Mouse (Mus musculus) CH12.LX (cell line): ENCODE data around the gene Zp3. TPM values are rescaled to one million over a fixed set of nuclear protein-coding genes. Genes with fewer than 3 reads are reported as not detected.

Experiments
- DNase-seq: peaks from one replicate; pipeline ENCODE4 v3.0.0-alpha.2; 2013; ENCODE audit errors: extremely low read depth
- H3K27ac ChIP-seq: 2 replicates; pipeline ENCODE4 v1.5.1; 2012; ENCODE audit warnings: low read depth, mild to moderate bottlenecking, control low read depth, moderate library complexity; ENCODE audit not compliant: insufficient read depth
- H3K27me3 ChIP-seq: replicated peaks from 2 replicates; pipeline ENCODE3; 2012; ENCODE audit warnings: inconsistent platforms
- H3K36me3 ChIP-seq, 2 experiments: replicated peaks in 1 of 2; 2 replicates each; pipeline versions ENCODE3 to v1.6.1; 2012; ENCODE audit warnings: inconsistent platforms in 1 of 2, low read length in 1 of 2, mild to moderate bottlenecking in 1 of 2, mixed read lengths in 1 of 2, moderate library complexity in 1 of 2; ENCODE audit not compliant: control insufficient read depth in 1 of 2, insufficient read depth in 1 of 2
- H3K4me1 ChIP-seq, 2 experiments: 2 replicates each; pipeline ENCODE4 v1.6.1; 2012; ENCODE audit warnings: inconsistent platforms in 1 of 2, moderate library complexity in 1 of 2; ENCODE audit not compliant: insufficient read depth in 2 of 2, control insufficient read depth in 1 of 2
- H3K4me2 ChIP-seq: 2 replicates; pipeline ENCODE4 v1.6.1; 2012; ENCODE audit warnings: low read depth, mild to moderate bottlenecking, control low read depth; ENCODE audit not compliant: poor library complexity, insufficient read depth, severe bottlenecking
- H3K4me3 ChIP-seq, 3 experiments: fragments of 150-350 bp in 1 of 3; sonication (generic) in 1 of 3; replicated peaks in 1 of 3; 2 replicates each; pipeline versions ENCODE3 to v1.5.1; 2011 to 2012; ENCODE audit warnings: low read depth in 2 of 3, low read length in 2 of 3, mild to moderate bottlenecking in 2 of 3, moderate library complexity in 2 of 3, control low read depth in 1 of 3, improper control_type of control experiment in 1 of 3, inconsistent platforms in 1 of 3, mixed read lengths in 1 of 3; ENCODE audit not compliant: poor library complexity in 1 of 3
- H3K79me2 ChIP-seq: replicated peaks from 2 replicates; pipeline ENCODE4 v1.6.1; 2012; ENCODE audit warnings: mild to moderate bottlenecking, moderate library complexity; ENCODE audit not compliant: control insufficient read depth, poor library complexity, insufficient read depth, severe bottlenecking; ENCODE audit errors: extremely low read depth
- H3K9ac ChIP-seq: 2 replicates; pipeline ENCODE4 v1.6.1; 2012; ENCODE audit warnings: low read depth, mild to moderate bottlenecking, control low read depth, moderate library complexity; ENCODE audit not compliant: insufficient read depth
- H3K9me3 ChIP-seq: replicated peaks from 2 replicates; pipeline ENCODE3; 2012; ENCODE audit warnings: low read length, inconsistent platforms, mixed read lengths
- CHD2 ChIP-seq: IDR thresholded peaks from 2 replicates; pipeline ENCODE4 v1.6.1; 2011; ENCODE audit warnings: low read length, improper control_type of control experiment
- E2F4 ChIP-seq: IDR thresholded peaks from 2 replicates; pipeline ENCODE4 v1.6.1; 2011; ENCODE audit warnings: low read depth, low read length, improper control_type of control experiment; ENCODE audit not compliant: insufficient replicate concordance
- ELF1 ChIP-seq: IDR thresholded peaks from 2 replicates; pipeline ENCODE4 v1.6.1; 2014; ENCODE audit warnings: low read depth, mild to moderate bottlenecking, inconsistent platforms, low read length, improper control_type of control experiment
- MAFK ChIP-seq: IDR thresholded peaks from 2 replicates; pipeline ENCODE4 v1.6.1; 2011; ENCODE audit warnings: low read length, improper control_type of control experiment; ENCODE audit not compliant: insufficient replicate concordance
- MAZ ChIP-seq: IDR thresholded peaks from 2 replicates; pipeline ENCODE4 v1.6.1; 2012; ENCODE audit warnings: low read depth, mild to moderate bottlenecking, inconsistent platforms, low read length, improper control_type of control experiment, moderate library complexity
- MXI1 ChIP-seq: IDR thresholded peaks from 2 replicates; pipeline ENCODE4 v1.6.1; 2011; ENCODE audit warnings: mild to moderate bottlenecking, low read depth, low read length, improper control_type of control experiment
- NELFE ChIP-seq: IDR thresholded peaks from 2 replicates; pipeline ENCODE4 v1.6.1; 2011; ENCODE audit warnings: low read depth, low read length, improper control_type of control experiment
- PAX5 ChIP-seq: IDR thresholded peaks from 2 replicates; pipeline ENCODE4 v1.6.1; 2012; ENCODE audit warnings: low read length, inconsistent platforms, mixed read lengths
- RAD21 ChIP-seq: IDR thresholded peaks from 2 replicates; pipeline ENCODE4 v1.6.1; 2011; ENCODE audit warnings: low read depth, mild to moderate bottlenecking, low read length, improper control_type of control experiment, moderate library complexity
- SIN3A ChIP-seq: IDR thresholded peaks from 2 replicates; pipeline ENCODE4 v1.6.1; 2012; ENCODE audit warnings: low read length, improper control_type of control experiment, inconsistent platforms
- TCF12 ChIP-seq: IDR thresholded peaks from 2 replicates; pipeline ENCODE4 v1.6.1; 2014; ENCODE audit warnings: low read depth, mild to moderate bottlenecking, inconsistent platforms, low read length, improper control_type of control experiment
- UBTF ChIP-seq: IDR thresholded peaks from 2 replicates; pipeline ENCODE4 v1.6.1; 2012; ENCODE audit warnings: low read depth, mild to moderate bottlenecking, inconsistent platforms, low read length, improper control_type of control experiment, moderate library complexity
- USF2 ChIP-seq: conservative IDR thresholded peaks from 2 replicates; pipeline ENCODE4 v1.6.1; 2011; ENCODE audit warnings: low read depth, low read length, improper control_type of control experiment
- ZC3H11A ChIP-seq: IDR thresholded peaks from 2 replicates; pipeline ENCODE4 v1.6.1; 2012; ENCODE audit warnings: low read depth, mild to moderate bottlenecking, inconsistent platforms, low read length, improper control_type of control experiment
- ZMIZ1 ChIP-seq: IDR thresholded peaks from 2 replicates; pipeline ENCODE4 v1.6.1; 2012; ENCODE audit warnings: low read depth, mild to moderate bottlenecking, inconsistent platforms, low read length, improper control_type of control experiment
- ZNF384 ChIP-seq: IDR thresholded peaks from 2 replicates; pipeline ENCODE4 v1.6.1; 2012; ENCODE audit warnings: low read depth, low read length, improper control_type of control experiment, inconsistent platforms
- dilution Hi-C: fragments of 300-500 bp; cut with MboI; formaldehyde crosslinking; loops from 2 replicates; pipeline ENCODE4 v1.14.3; 2020; ENCODE audit warnings: low sequenced_read_pairs; ENCODE audit not compliant: extremely low pct_unique_long_range_greater_than_20kb, extremely low pct_ligation_motif_present
- in situ Hi-C: fragments of 300-500 bp; cut with MboI; formaldehyde crosslinking; loops from 3 replicates; pipeline ENCODE4 v1.14.3; 2019; ENCODE audit warnings: low sequenced_read_pairs, low pct_ligation_motif_present, low pct_unique_long_range_greater_than_20kb, mixed read lengths
- polyA plus RNA-seq: library from polyadenylated mRNA; unstranded; fragments of >175 nt; gene quantifications from 2 replicates; pipeline ENCODE4 v1.2.1, GENCODE M21; 2012; ENCODE audit warnings: low read depth; ENCODE audit not compliant: insufficient read length
- total RNA-seq, 2 experiments: library from RNA; depleted of rRNA; stranded (reverse); fragments of 300-350 nt in 1 of 2; fragments of >200 nt in 1 of 2; gene quantifications; 2 replicates each; pipeline ENCODE4 v1.2.3; 2012 to 2014

The Zp3 gene
- total and polyA plus RNA-seq, 3 experiments, result 0.13 TPM; not detected in 2

- in situ Hi-C loops, result loop anchor here (5.0 kb wide), 1 partner anchor 34 kb away; no protein-coding TSS in a partner anchor
- peaks cover 10 to 23% of the 10 kb centered on the region in 2 experiments for H3K36me3 ChIP-seq
Measured at GRCm38 (mm10) chr5:135993381-135993965, 13.6 kb downstream of the Zp3 start.

GRCm38 (mm10) chr5:135994335-135994724, 14.4 kb downstream of the Zp3 start:
- Histone ChIP-seq H3K9ac (no peak overlapping the region), H3K27ac (no peak overlapping the region), H3K4me1 (peaks cover 11 to 68% of the 10 kb centered on the region in 2 experiments), H3K9me3 (peaks cover 4% of the 10 kb centered on the region), H3K79me2 (peaks cover 5% of the 10 kb centered on the region; the same call in 1 of the 2 replicates), H3K36me3 (peaks cover 16 to 30% of the 10 kb centered on the region in 2 experiments), H3K4me3 (peak overlapping the region in 1 of 3 experiments; percentile 84), H3K4me2 (no peak overlapping the region), H3K27me3 (no peaks in the 10 kb centered on the region)
- dilution Hi-C loops, result no loop called here
- DNase-seq, result no peak
- in situ Hi-C loops, result loop anchor here (5.0 kb wide), 1 partner anchor 33 kb away; no protein-coding TSS in a partner anchor
- TF ChIP-seq PAX5, result no peak
- TF ChIP-seq SIN3A, result no peak
- TF ChIP-seq ZMIZ1, result no peak
- no peak for TF ChIP-seq ELF1
- no peak for TF ChIP-seq TCF12
- TF ChIP-seq UBTF, result no peak

More at GRCm38 (mm10) chr5:135993381-135993965, 13.6 kb downstream of the Zp3 start:
- Histone ChIP-seq H3K79me2 (peaks cover 5% of the 10 kb centered on the region; the same call in 1 of the 2 replicates), H3K9me3 (no peaks in the 10 kb centered on the region), H3K4me2 (no peak overlapping the region), H3K27ac (no peak overlapping the region), H3K9ac (no peak overlapping the region), H3K4me1 (peaks cover 11 to 62% of the 10 kb centered on the region in 2 experiments), H3K4me3 (no peak overlapping the region), H3K27me3 (no peaks in the 10 kb centered on the region)
- DNase-seq, result no peak
- TF ChIP-seq MAZ (no peak), ZC3H11A (no peak), USF2 (no peak), ZNF384 (no peak), E2F4 (no peak), ZMIZ1 (no peak), CHD2 (no peak), ELF1 (no peak), MXI1 (no peak), RAD21 (no peak), MAFK (no peak), NELFE (no peak)
- dilution Hi-C loops, result no loop called here
